Mouse (Mus musculus) urinary bladder, postnatal 10 days (tissue): ENCODE measurements around the gene Thada.
A peak's percentile ranks its signal among the peaks of the same experiment; 100 is the strongest.

Experiments
- DNase-seq: peaks from one replicate; pipeline ENCODE4 v3.0.0; 2022; ENCODE audit warnings: low spot score

Thada gene

GRCm38 (mm10) chr17:84158891-84159290 is 307.1 kb downstream of the Thada start:
- no peak for DNase-seq

- DNase-seq: no peak
Observed at GRCm38 (mm10) chr17:84158461-84158795, 307.6 kb downstream of the Thada start.

- no peak for DNase-seq
Observed at GRCm38 (mm10) chr17:84157743-84158460, 308.1 kb downstream of the Thada start.

- no peak for DNase-seq
Observed at GRCm38 (mm10) chr17:84156748-84157742, 309.0 kb downstream of the Thada start.

GRCm38 (mm10) chr17:84156227-84156573 is 309.8 kb downstream of the Thada start:
- DNase-seq: no peak

GRCm38 (mm10) chr17:84155516-84156226 is 310.3 kb downstream of the Thada start:
- DNase-seq: no peak

GRCm38 (mm10) chr17:84155029-84155338 is 311.0 kb downstream of the Thada start:
- DNase-seq: no peak

- DNase-seq: no peak
Observed at GRCm38 (mm10) chr17:84154302-84155028, 311.5 kb downstream of the Thada start.

- no peak for DNase-seq
Observed at GRCm38 (mm10) chr17:84152976-84153786, 312.8 kb downstream of the Thada start.

GRCm38 (mm10) chr17:84152206-84152975 is 313.6 kb downstream of the Thada start:
- DNase-seq: no peak

GRCm38 (mm10) chr17:84151306-84151705 is 314.7 kb downstream of the Thada start:
- no peak for DNase-seq

GRCm38 (mm10) chr17:84150291-84150690 is 315.7 kb downstream of the Thada start:
- no peak for DNase-seq

- DNase-seq: no peak
Observed at GRCm38 (mm10) chr17:84149566-84149965, 316.4 kb downstream of the Thada start.

- DNase-seq: peak; percentile 45
Observed at GRCm38 (mm10) chr17:84148499-84149484, 317.2 kb downstream of the Thada start.

GRCm38 (mm10) chr17:84147183-84148108 is 318.6 kb downstream of the Thada start:
- no peak for DNase-seq

GRCm38 (mm10) chr17:84146458-84147182 is 319.4 kb downstream of the Thada start:
- no peak for DNase-seq

- no peak for DNase-seq
Observed at GRCm38 (mm10) chr17:84145826-84146287, 320.1 kb downstream of the Thada start.
